Mouse (Mus musculus) left cerebral cortex, postnatal 4 days (tissue): ENCODE results near the gene Ano9. TPM values are rescaled to one million over a fixed set of nuclear protein-coding genes. Genes with fewer than 3 reads are reported as not detected.
A peak's percentile ranks its signal among the peaks of the same experiment; 100 is the strongest.

Experiments
- DNase-seq: peaks from one replicate; pipeline ENCODE4 v3.0.0-alpha.2; 2022
- intact Hi-C: fragments of 180-260 bp; cut with DNase I; formaldehyde crosslinking; loops from one replicate; pipeline ENCODE4 v1.15.1; 2025
- total RNA-seq, 2 experiments: library from RNA; stranded (reverse); gene quantifications; 2 replicates each; pipeline ENCODE4 v1.2.3; 2021

Gene Ano9
- not detected for total RNA-seq

GRCm38 (mm10) chr7:141117636-141118035, at the start of gene Ano9:
Gene Ano9, minus strand, starts transcription at chr7:141117806.
- DNase-seq: no peak
- intact Hi-C loops: no loop called here

DNA sequence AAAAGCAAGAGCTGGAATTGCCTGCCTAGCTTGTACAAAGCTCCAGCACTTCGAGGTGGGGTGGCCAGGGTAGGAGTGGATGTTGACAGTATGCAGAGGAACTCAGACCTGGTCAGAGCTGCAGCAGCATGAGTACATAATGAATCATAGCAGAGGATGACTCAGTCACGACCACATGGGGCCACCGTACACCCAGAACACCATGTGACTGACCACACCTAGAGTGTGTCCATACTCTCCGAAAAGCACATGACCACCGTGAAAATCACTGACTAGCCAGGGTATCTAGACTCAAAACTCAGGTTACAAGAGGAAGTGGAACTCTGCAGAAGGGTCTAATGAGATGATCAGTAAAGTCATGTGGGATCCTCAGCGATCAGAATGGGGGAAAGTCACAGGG, 47.2 kb upstream of the Ano9 start:
- intact Hi-C loops: no loop called here
- DNase-seq: no peak

- no peak for DNase-seq
- intact Hi-C loops: no loop called here
Measured at GRCm38 (mm10) chr7:141164397-141164796, 46.8 kb upstream of the Ano9 start.

- DNase-seq: no peak
- intact Hi-C loops: no loop called here
Measured at GRCm38 (mm10) chr7:141155362-141155761, 37.8 kb upstream of the Ano9 start.

GRCm38 (mm10) chr7:141148639-141149038, 31.0 kb upstream of the Ano9 start:
- intact Hi-C loops: no loop called here
- no peak for DNase-seq

GRCm38 (mm10) chr7:141147044-141147443, 29.4 kb upstream of the Ano9 start:
- DNase-seq: peak; percentile 42
- intact Hi-C loops: no loop called here

- intact Hi-C loops: no loop called here
- no peak for DNase-seq
Measured at GRCm38 (mm10) chr7:141146043-141146595, 28.5 kb upstream of the Ano9 start.

DNA sequence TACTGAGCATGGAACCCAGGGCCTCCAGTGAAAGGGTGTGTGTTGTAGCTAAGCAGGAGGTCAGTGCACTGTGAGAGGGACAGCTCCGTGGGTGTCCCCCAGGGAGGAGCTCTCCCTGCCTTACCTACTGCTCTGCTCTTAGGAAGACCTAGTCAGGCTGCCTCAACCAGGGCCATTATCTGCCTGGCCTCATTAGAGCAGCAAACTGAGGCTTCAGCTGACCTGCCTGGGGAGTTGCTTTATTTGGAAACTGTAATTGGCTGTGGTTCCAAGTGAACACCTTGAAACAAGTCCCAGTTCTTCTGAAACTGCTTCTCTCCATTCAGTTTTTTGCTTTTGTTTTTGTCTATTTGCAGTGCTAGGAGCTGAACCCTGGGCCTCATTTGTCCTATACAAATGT, 27.8 kb upstream of the Ano9 start:
- no peak for DNase-seq
- intact Hi-C loops: no loop called here

- no peak for DNase-seq
- intact Hi-C loops: no loop called here
Measured at GRCm38 (mm10) chr7:141144650-141145049, 27.0 kb upstream of the Ano9 start.

GRCm38 (mm10) chr7:141143861-141144260, 26.3 kb upstream of the Ano9 start:
- intact Hi-C loops: no loop called here
- no peak for DNase-seq

GRCm38 (mm10) chr7:141143112-141143511, 25.5 kb upstream of the Ano9 start:
- intact Hi-C loops: no loop called here
- DNase-seq: peak; percentile 32

DNA sequence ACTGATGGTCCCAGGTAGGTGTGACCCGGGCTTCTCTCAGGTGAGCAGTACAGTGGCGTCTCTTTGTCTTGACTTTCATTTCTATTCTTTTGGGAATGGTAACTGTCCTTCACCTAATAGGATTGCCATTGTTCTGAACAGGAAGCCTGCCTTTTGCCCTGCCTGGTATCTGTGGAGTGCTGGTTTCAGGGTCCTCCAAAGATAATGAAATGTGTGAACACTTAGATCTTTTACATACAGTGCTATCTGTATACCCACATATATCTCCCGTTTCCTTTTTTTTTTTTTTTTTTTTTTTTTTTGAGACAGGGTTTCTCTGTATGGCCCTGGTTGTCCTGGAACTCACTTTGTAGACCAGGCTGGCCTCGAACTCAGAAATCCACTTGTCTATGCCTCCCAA, 23.7 kb upstream of the Ano9 start:
- intact Hi-C loops: no loop called here
- DNase-seq: no peak

DNA sequence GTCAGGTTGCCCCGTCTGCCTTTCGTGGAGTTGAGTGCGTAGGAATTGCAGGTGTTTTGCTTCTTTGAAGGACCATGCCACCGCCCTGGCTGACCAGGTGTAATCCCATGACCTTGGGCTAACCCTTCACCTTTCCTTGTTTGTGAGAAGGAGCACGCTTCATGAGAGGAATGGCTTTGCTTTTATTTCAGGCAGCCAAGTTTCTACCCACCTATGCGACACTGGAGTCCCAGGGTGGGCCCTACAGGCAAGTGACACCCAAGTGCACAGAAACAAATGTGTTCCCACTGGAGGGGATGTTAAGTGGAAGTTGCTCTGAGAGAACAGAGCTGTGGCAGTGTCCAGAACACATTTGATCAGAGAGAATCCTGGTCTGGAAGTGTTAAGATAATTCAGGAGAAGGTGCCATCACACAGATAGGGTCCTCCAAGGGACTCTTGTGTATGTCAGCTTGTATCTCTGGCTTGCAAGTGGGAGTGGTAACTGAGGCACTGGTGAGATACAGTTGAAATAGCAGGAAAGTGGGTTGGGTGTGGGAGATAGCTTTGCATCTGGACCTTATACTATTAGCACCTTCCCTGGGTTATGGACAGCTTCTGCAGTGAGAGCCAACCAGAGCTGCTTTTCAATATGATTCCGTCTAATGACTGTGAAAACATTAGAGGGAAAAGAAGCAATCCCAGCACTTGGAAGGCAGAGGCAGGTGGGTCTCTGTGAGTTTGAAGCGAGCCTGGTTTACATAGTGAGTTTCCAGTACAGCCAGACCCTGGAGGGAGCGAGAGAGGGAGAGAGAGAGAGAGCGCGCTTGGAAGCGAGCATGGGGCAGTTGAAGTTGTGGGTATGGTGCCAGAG, 14.5 kb upstream of the Ano9 start:
- no peak for DNase-seq
- intact Hi-C loops: no loop called here

GRCm38 (mm10) chr7:141131024-141131820, 13.6 kb upstream of the Ano9 start:
- peak; percentile 94 for DNase-seq
- intact Hi-C loops: no loop called here

DNA sequence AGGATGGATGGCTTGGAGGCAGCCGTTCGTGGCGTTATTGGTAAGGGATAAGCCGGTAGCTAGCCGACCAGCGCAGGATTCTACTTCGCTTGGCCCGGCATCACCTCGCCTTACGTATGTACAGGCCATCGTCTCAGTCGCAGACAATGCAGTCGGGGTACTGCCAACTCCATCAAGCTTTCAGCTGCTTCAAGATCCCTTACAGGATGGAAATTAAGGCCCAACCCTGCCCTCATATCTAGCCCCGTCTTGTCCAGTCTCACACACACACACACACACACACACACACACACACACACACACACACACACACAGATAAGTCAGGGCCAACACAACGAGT, 5.9 kb upstream of the Ano9 start:
- intact Hi-C loops: no loop called here
- no peak for DNase-seq

GRCm38 (mm10) chr7:141122689-141123516, 5.3 kb upstream of the Ano9 start:
- DNase-seq: peak; percentile 93
- intact Hi-C loops: no loop called here

DNA sequence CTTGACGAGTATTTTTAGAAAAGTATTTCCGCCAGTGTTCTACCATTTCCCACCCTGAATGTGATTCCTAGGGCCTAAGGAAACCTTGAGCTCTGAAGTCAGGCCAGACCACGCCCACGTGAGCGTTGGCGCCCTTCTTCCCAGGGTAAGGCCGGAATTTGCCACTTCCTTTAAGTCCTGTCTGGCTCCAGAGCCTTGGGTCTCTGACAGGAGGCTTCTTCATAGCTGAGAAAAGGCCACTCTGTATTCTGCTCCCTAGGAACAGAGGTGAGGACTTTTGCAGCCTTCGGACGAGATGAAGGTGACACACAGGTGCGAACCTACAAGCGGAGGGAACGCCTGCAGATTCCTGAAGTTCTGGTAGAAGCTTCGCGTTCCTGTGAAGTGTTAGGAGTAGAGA, 4.6 kb upstream of the Ano9 start, which contains the start of gene Ptdss2:
Ptdss2 (plus strand) TSS at position 138 of the 400 bp plus-strand sequence.
- intact Hi-C loops: no loop called here
- DNase-seq: no peak

- intact Hi-C loops: no loop called here
- no peak for DNase-seq
Measured at GRCm38 (mm10) chr7:141121051-141121531, 3.5 kb upstream of the Ano9 start.

DNA sequence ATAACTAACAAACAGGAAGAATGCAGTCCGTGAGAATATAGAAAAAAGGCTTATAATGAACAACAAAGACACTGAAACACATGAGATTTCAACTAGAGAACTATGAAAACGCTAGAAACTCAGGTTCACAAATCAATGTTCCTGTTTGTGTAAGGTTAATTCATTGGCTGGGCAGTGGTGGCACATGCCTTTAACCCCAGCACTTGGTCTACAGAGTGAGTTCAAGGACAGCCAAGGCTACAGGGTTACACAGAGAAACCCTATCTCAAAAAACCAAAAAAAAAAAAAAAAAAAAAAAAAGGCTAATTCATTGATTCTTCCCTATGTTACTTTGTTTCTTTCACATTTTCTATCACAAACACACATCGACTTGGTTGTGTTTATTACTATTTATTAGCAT, 3.0 kb upstream of the Ano9 start:
- intact Hi-C loops: no loop called here
- DNase-seq: no peak

DNA sequence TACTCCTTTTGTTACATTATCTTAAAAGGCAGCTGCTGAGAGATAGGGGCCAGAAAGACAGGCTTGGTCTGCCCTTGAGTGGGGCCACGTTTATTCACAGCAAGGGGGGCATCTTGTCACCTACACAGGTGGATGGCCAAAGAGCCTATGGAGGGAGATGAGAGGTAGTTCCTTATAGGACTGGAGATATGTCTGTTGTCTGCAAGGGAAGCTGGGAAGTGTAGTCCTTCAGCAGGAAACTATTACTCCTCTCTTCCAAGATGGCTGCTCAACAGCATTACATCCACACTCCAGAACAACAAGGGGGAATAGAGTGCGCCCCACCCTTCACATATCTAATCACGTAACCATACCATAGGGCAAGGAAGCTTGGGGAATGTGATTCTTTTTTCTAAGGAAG, 1.9 kb upstream of the Ano9 start:
- no peak for DNase-seq
- intact Hi-C loops: no loop called here

- no peak for DNase-seq
- intact Hi-C loops: no loop called here
Measured at GRCm38 (mm10) chr7:141115874-141116273, 1.7 kb downstream of the Ano9 start.
